Mouse (Mus musculus) layer of hippocampus, adult 2 months (tissue): ENCODE measurements around the gene Ccnf. TPM values are rescaled to one million over a fixed set of nuclear protein-coding genes. Genes with fewer than 3 reads are reported as not detected.

Source experiments
- DNase-seq, 2 experiments: peaks; one replicate each; pipeline ENCODE4 v3.0.0; 2022; ENCODE audit warnings: low spot score in 2 of 2
- H3K27ac ChIP-seq: fragments of 200-600 bp; 2 replicates; pipeline ENCODE4 v1.8.1; 2022
- H3K4me3 ChIP-seq: fragments of 200-600 bp; 2 replicates; pipeline ENCODE4 v1.8.1; 2022; ENCODE audit warnings: mild to moderate bottlenecking
- CTCF ChIP-seq: fragments of 200-600 bp; conservative IDR thresholded peaks from 2 replicates; pipeline ENCODE4 v1.8.1; 2022; ENCODE audit warnings: antibody characterized with exemption, mild to moderate bottlenecking, moderate library complexity
- total RNA-seq, 2 experiments: library from RNA; stranded (reverse); gene quantifications; 2 replicates each; pipeline ENCODE4 v1.2.3; 2021

Ccnf gene
- total RNA-seq, 2 experiments from 2014 or later, result 4.6 to 6.2 TPM

GRCm38 (mm10) chr17:24250988-24251319 is 330 bp downstream of the Ccnf start:
- DNase-seq, result no peak
- H3K27ac ChIP-seq, result peak overlapping the region; percentile 58
- TF ChIP-seq CTCF, result no peak
- H3K4me3 ChIP-seq, result peak overlapping the region; percentile 88

- Histone ChIP-seq H3K4me3 (no peak overlapping the region), H3K27ac (no peak overlapping the region)
- DNase-seq, result no peak
- TF ChIP-seq CTCF, result peak; percentile 61
Measured at GRCm38 (mm10) chr17:24248641-24249040, 2.6 kb downstream of the Ccnf start.

GRCm38 (mm10) chr17:24244061-24244460 is 7.2 kb downstream of the Ccnf start:
- peak overlapping the region; percentile 25; the same call in 1 of the 2 replicates for H3K27ac ChIP-seq
- TF ChIP-seq CTCF, result no peak
- no peak overlapping the region for H3K4me3 ChIP-seq
- peak in 1 of 2 experiments; percentile 32 for DNase-seq

GRCm38 (mm10) chr17:24243311-24243969 is 7.8 kb downstream of the Ccnf start:
- peak; percentile 75 for TF ChIP-seq CTCF
- Histone ChIP-seq H3K27ac (no peak overlapping the region), H3K4me3 (no peak overlapping the region)
- DNase-seq, result no peak

- Histone ChIP-seq H3K4me3 (no peak overlapping the region), H3K27ac (no peak overlapping the region)
- TF ChIP-seq CTCF, result no peak
- no peak for DNase-seq
Measured at GRCm38 (mm10) chr17:24236921-24237320, 14.4 kb downstream of the Ccnf start.

GRCm38 (mm10) chr17:24236479-24236878 is 14.8 kb downstream of the Ccnf start:
- no peak overlapping the region for H3K27ac ChIP-seq
- no peak for DNase-seq
- TF ChIP-seq CTCF, result no peak
- no peak overlapping the region for H3K4me3 ChIP-seq

GRCm38 (mm10) chr17:24227941-24228340 is 23.3 kb downstream of the Ccnf start:
- H3K27ac ChIP-seq, result no peak overlapping the region
- no peak for DNase-seq
- no peak overlapping the region for H3K4me3 ChIP-seq
- no peak for TF ChIP-seq CTCF

GRCm38 (mm10) chr17:24226721-24227120 is 24.6 kb downstream of the Ccnf start:
- no peak overlapping the region for H3K27ac ChIP-seq
- no peak overlapping the region for H3K4me3 ChIP-seq
- no peak for DNase-seq
- TF ChIP-seq CTCF, result no peak

- TF ChIP-seq CTCF, result no peak
- no peak overlapping the region for H3K27ac ChIP-seq
- DNase-seq, result no peak
- H3K4me3 ChIP-seq, result no peak overlapping the region
Measured at GRCm38 (mm10) chr17:24225851-24226250, 25.4 kb downstream of the Ccnf start.

- TF ChIP-seq CTCF, result no peak
- H3K27ac ChIP-seq, result no peak overlapping the region
- no peak for DNase-seq
- no peak overlapping the region for H3K4me3 ChIP-seq
Measured at GRCm38 (mm10) chr17:24224741-24225140, 26.5 kb downstream of the Ccnf start.

- Histone ChIP-seq H3K4me3 (no peak overlapping the region), H3K27ac (no peak overlapping the region)
- TF ChIP-seq CTCF, result no peak
- DNase-seq, result no peak
Measured at GRCm38 (mm10) chr17:24223513-24223912, 27.8 kb downstream of the Ccnf start.

GRCm38 (mm10) chr17:24222653-24223052 is 28.6 kb downstream of the Ccnf start:
- H3K4me3 ChIP-seq, result no peak overlapping the region
- H3K27ac ChIP-seq, result no peak overlapping the region
- DNase-seq, result no peak
- TF ChIP-seq CTCF, result no peak

- no peak for TF ChIP-seq CTCF
Measured at GRCm38 (mm10) chr17:24220435-24221411, 30.6 kb downstream of the Ccnf start, which contains the start of gene Tedc2. Gene Tedc2 (minus strand): TSS chr17:24220851.

GRCm38 (mm10) chr17:24216836-24217235 is 34.4 kb downstream of the Ccnf start:
- no peak for DNase-seq
- Histone ChIP-seq H3K4me3 (no peak overlapping the region), H3K27ac (no peak overlapping the region)
- TF ChIP-seq CTCF, result no peak

More at GRCm38 (mm10) chr17:24220435-24221411, 30.6 kb downstream of the Ccnf start, which contains the start of gene Tedc2:
- peak within 1 kb of the TSS; percentile 73 for H3K4me3 ChIP-seq
- DNase-seq, result peak; percentile 89 to 96
- H3K27ac ChIP-seq, result peak within 1 kb of the TSS; percentile 81
